Mouse (Mus musculus) retina, postnatal 1 day (tissue): ENCODE data around the gene Cep68.

Source experiments
- DNase-seq: peaks from one replicate; pipeline ENCODE4 v3.0.0-alpha.2; 2012

Cep68 gene

DNA sequence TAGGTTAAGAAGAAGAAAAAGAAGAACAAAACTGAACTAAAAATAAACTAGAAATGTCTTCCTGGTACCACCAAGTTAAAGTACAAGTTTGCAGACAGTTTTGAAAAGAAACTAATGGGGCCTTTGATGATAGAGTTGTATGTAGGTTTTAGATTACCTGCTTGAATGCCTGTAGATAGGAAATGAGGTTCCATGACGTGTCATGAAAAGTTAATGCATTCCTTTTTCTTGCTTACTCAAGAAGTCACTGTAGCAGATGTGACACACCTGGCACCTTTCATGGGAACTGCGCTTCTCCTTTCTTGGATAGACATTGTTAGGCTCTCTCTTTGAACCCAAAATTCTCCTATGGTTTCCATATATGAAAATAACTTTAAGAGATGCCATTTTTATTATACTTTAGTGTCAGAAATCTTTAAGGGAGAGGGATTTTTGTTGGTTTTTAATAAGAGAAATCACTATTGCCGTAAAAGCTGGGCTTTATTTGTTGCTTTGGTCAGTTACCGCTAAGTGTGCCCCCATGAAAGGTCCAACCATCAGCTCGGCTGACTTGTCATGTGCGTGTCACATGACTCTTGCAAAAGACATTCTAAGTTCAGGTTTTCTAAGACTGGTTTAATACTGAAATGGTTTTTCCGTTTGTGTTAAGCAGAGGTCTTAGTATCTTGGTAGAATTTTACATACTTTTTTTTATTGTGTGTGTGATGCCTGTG, 46.8 kb downstream of the Cep68 start:
- DNase-seq, result no peak

DNA sequence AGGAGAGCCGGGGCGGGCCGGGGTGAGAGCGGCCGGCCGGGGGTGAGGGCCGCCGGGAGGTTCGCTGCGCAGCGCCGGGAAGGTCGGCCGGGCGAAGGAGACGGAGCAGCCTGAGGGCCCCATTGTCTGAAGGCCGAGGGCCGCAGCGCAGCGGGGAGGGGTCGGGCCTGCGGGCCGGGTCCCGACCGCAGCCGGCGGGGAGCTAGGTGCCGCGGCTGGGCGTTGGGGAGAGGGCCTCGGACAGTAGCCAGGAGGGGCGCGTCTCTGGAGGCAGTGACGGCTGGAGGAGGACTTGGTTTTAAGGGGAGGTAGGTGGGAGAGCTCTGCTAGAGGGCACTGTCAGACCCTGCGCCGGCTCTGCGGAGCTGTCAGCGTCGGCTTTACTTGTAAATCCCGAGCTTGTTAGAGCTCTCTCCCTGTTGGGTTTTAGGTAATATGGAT, 47.5 kb downstream of the Cep68 start:
- DNase-seq, result no peak

DNA sequence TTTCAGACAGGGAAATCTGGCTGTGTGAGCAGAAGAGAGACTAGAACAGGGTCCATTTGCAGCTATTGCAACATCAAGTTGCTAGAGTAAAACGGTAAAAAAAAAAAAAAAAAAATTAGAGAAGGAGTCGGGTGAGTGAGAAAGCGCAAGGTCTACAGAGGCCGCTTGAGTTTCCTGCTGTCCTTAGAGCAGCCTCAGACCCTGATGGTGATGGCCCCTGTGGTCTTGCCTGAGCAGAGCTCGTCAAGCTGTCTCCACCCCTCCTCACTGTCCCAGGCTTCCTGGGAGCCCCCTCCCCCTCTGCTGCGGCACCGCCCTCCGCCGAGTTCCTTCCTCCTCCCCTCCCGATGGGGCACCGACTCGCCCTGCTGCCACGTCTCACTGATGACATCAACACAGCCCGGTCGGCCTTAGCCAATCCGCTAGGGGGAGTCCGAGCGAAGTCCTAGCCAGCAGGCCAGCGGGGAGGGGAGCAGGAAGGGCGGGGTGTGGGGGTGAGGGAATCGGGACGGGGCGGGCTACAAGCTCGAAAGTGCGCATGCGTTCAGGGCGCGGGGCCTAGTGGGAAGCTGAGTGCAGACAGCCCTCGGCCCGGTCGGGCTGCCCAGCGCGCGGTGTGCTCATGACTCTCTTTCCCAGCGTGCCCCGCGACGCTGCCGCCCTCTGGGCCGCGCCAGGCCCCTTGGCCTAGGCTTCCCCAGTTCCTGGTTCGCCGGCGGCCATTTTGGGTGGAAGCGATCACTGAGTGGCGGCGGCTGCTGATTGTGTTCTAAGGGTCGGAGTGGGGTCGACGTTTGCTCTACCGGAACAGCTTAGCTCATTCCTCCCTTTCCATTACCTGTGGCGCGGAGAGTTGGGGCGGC, 48.3 kb downstream of the Cep68 start, which contains the start of gene Rab1a:
Gene Rab1a (plus strand): TSS at position 720 of the 863 bp plus-strand sequence.
- peak; percentile 100 for DNase-seq

DNA sequence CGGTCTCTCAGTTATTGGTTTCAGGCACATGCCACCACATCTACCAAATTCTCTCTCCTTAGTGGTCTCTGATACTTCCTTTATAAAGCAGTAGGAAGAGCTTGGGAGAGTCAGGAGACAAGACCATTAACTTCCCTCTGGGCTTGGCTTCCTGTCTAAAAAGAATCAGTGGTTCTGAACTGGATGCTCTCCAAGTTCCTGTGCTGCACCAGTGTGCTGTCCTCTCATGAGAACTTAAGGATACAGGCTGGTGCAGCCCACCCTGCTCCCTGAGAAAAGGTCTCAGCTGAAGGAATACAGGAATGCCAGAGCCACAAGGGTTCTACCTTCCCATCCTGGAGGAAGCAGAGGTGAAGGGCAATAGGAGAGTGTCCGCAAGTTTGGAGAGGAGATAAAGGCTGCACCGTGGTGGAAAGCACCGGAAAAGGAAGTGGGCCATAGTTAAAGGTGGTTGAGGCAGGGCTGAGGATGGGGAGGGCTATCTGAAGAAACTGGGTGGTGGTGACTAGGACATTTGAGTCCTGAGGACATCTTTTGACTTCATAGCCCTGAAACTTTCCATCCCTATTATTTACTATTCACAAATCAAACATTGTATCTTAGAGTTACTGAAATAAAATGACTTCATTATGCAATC, 56.0 kb downstream of the Cep68 start:
- no peak for DNase-seq

DNA sequence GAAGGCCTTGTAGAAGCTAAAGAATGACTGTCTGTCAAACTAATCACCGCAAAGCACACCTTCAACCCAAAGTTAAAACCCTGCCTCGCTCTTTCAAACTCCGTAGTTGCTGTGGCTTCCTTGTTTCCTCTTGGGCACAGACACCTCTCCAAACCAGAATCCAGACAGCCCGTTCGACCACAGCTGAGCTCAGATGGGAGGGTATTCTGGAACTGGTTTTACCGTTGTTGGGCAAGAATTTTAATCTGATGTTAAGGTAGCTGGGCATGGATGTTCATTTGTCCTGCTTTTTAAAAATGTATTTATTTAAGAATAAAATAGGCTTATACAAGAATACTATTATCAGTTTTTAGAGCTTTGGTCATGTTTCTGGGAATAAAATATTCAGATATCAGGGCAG, 62.0 kb downstream of the Cep68 start:
- no peak for DNase-seq
